Mouse (Mus musculus) retina, embryonic 14.5 days (tissue): ENCODE measurements around the gene Insr.
"Not testable (repeated sequence)": the region's sequence is repeated elsewhere in the genome, so short reads cannot be mapped to it uniquely, and the experiment has no call there.

Experiments used
- DNase-seq: peaks from one replicate; pipeline ENCODE4 v3.0.0-alpha.2; 2015; ENCODE audit warnings: low spot score

Insr gene

DNA sequence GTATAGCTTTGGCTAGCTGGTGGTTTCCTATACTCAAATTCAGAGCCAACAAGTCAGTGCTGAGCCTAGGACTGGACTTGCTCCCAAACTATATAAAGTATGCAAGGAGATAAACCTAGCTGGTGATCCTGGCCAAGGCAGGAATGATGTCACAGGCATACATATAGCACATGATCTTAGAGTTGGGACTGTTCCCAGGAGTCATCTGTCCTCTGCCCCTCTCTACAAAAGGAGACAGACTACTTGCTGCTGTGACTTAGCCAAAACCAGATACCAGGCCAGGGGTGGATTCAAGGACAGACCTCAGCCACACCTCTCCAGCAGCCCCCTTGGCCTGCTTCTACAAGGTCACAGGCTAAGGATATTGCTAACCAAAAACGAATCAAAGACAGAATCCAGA, 92.0 kb downstream of the Insr start:
- DNase-seq: no peak

- DNase-seq: peak; percentile 72
Measured at GRCm38 (mm10) chr8:3179930-3180329, 99.5 kb downstream of the Insr start.

GRCm38 (mm10) chr8:3177440-3177839, 102.0 kb downstream of the Insr start:
- no peak for DNase-seq

DNA sequence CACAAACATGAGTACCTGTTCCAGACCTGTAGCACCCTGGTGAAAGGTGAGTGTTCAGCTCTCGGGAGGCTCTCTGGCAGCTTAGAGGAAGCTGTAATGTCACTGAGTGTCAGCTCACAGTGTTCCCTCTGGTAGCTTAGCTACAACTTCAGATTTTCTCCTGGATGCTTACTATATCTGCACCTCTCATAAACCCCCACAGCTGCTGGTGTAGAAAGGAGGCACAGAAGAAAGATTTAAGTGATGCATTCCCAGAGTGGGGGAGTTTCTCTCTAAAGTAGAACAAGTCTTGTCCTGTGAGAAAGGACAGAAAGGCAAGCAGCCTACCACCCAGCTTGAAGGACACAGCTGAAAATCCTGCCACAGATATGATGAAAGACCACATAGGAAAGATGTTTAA, 107.2 kb downstream of the Insr start:
- DNase-seq: no peak

DNA sequence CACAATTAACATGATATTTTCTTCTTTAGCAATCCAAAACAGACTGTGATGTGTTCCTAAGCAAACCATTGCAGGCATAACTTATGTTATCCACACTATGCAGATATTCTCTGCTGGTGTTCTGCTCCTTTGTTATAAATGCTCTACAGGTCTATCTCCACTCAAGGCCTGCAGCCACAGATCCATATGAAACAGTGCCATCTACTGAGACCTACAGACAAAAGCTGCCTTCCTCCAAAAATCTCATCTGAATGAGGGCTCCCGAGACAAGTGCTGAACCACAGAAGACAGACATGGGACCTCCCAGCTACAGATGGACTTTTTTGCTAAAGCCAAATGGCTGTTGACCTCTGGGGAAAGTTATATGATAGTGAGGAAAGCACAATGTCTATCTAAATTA, 132.9 kb downstream of the Insr start:
- no peak for DNase-seq

- DNase-seq: not testable (repeated sequence)
Measured at GRCm38 (mm10) chr8:3100416-3100815, 179.0 kb downstream of the Insr start.
